Mouse (Mus musculus): ENCODE results near the gene Atad2b.

Gene Atad2b

GRCm38 (mm10) chr12:5081480-5081879, 164.3 kb downstream of the Atad2b start:
- DNase-seq (ENCODE audit: low read depth, low spot score): no peak

- no peak for DNase-seq (ENCODE audit: low read depth, low spot score)
These were observed 167.6 kb downstream of the Atad2b start for GRCm38 (mm10) chr12:5084714-5085113.

- no peak for DNase-seq (ENCODE audit: low read depth, low spot score)
These were observed 170.8 kb downstream of the Atad2b start for GRCm38 (mm10) chr12:5087787-5088519.

- no peak for DNase-seq (ENCODE audit: low read depth, low spot score)
These were observed 171.5 kb downstream of the Atad2b start for GRCm38 (mm10) chr12:5088639-5089038.
